Mouse (Mus musculus) splenic B cell, adult 2 months (primary cell): ENCODE data around the gene Agpat3.

Experiments
- DNase-seq: peaks from one replicate; pipeline ENCODE4 v3.0.0-alpha.2; 2011; ENCODE audit warnings: low read depth, low spot score
- H3K27me3 ChIP-seq: 2 replicates; pipeline ENCODE4 v1.6.1; 2012; ENCODE audit warnings: mild to moderate bottlenecking, low read length, moderate library complexity, mixed read lengths; ENCODE audit not compliant: control insufficient read depth, poor library complexity, insufficient read depth, severe bottlenecking
- H3K36me3 ChIP-seq: 2 replicates; pipeline ENCODE4 v1.6.1; 2012; ENCODE audit warnings: mild to moderate bottlenecking, low read length, moderate library complexity, mixed read lengths; ENCODE audit not compliant: control insufficient read depth, poor library complexity, insufficient read depth, severe bottlenecking

Agpat3 gene

GRCm38 (mm10) chr10:78351564-78351886 is 764 bp downstream of the Agpat3 start:
- no peak for DNase-seq
- H3K36me3 ChIP-seq = no peaks in the 10 kb centered on the region
- no peaks in the 10 kb centered on the region; the same call in 1 of the 2 replicates for H3K27me3 ChIP-seq

- Histone ChIP-seq H3K36me3 (no peaks in the 10 kb centered on the region), H3K27me3 (no peaks in the 10 kb centered on the region; the same call in 1 of the 2 replicates)
- DNase-seq = no peak
These were observed 1.3 kb downstream of the Agpat3 start for GRCm38 (mm10) chr10:78350796-78351556.

GRCm38 (mm10) chr10:78349464-78350165 is 2.7 kb downstream of the Agpat3 start:
- H3K27me3 ChIP-seq = no peaks in the 10 kb centered on the region; the same call in 1 of the 2 replicates
- no peak for DNase-seq
- no peaks in the 10 kb centered on the region for H3K36me3 ChIP-seq

DNA sequence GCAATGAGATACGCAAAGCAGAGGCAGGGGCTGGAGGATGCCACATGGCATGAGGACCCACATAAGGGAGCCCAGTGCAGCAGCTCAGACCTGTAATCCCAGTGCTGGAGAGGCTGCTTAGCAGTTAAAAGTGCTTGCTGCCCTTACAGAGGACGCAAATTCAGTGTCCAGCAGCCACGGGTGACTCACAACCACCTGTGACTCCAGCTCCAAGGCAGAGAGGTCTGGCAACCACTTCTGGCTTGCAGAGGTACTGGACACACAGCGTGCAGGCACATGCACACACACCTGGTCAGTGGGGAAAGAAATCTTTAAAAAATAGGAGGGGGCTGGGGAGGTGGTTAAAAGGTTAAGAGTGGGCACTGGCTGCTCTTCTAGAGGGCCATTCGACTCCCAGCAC is 4.1 kb downstream of the Agpat3 start:
- no peaks in the 10 kb centered on the region for H3K36me3 ChIP-seq
- DNase-seq = no peak
- H3K27me3 ChIP-seq = no peaks in the 10 kb centered on the region; the same call in 1 of the 2 replicates

GRCm38 (mm10) chr10:78347486-78347885 is 4.8 kb downstream of the Agpat3 start:
- Histone ChIP-seq H3K27me3 (no peaks in the 10 kb centered on the region; the same call in 1 of the 2 replicates), H3K36me3 (no peaks in the 10 kb centered on the region)
- no peak for DNase-seq

- Histone ChIP-seq H3K27me3 (no peaks in the 10 kb centered on the region), H3K36me3 (no peaks in the 10 kb centered on the region)
- no peak for DNase-seq
These were observed 6.8 kb downstream of the Agpat3 start for GRCm38 (mm10) chr10:78345466-78345865.

DNA sequence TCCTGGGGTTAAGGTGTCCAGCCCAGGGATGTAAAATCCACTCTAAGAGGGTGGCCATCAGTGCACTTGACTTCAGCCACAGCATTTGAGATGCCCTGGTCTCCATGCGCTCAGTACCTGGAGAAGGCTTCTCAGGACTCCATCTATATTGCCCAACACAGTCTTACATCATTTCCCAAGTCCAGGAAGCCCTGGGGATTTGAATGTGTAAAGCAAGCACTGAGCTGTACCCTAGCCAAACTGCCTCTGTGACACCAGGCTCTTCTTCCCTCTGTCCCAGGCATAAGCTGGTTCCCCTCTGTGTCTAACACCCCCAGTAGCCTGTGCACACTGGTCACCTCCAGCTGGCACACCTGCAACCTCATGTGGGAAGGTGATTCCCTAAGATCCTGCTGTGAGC is 10.2 kb downstream of the Agpat3 start:
- DNase-seq = no peak
- H3K27me3 ChIP-seq = no peaks in the 10 kb centered on the region
- H3K36me3 ChIP-seq = no peaks in the 10 kb centered on the region

GRCm38 (mm10) chr10:78338180-78338579 is 14.1 kb downstream of the Agpat3 start:
- DNase-seq = no peak
- H3K36me3 ChIP-seq = no peaks in the 10 kb centered on the region
- H3K27me3 ChIP-seq = no peaks in the 10 kb centered on the region

DNA sequence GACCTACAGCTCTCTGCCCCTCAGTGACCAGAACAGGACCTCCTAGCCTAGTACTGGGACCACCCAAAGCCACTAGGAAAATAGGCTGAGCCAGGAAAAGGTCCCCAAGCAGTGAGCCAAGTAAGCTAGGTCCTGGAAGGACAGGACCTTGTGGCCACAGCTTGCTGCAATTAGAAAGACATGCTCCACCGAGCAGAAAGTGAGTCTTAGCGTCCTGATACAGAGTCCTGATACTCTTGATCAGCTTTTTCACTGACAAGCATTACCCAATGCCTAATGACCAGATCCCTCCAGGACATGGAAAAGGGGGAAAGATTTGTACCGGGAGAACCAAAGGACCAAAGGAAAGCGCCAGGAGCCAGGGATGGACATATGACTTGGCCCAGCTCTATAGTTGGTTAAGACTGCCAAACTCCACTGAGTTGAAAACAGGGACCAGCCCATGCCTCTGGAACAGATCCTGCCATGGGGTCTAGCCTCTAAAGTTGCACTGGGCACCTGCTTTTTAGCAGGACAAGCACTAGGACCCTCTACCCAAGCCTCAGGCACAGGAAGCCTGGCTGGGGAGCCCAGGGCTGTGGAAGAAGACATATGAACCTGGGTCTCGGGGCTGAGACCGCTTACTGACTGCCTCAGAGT is 17.2 kb downstream of the Agpat3 start:
- Histone ChIP-seq H3K36me3 (no peaks in the 10 kb centered on the region), H3K27me3 (no peaks in the 10 kb centered on the region)
- DNase-seq = no peak

DNA sequence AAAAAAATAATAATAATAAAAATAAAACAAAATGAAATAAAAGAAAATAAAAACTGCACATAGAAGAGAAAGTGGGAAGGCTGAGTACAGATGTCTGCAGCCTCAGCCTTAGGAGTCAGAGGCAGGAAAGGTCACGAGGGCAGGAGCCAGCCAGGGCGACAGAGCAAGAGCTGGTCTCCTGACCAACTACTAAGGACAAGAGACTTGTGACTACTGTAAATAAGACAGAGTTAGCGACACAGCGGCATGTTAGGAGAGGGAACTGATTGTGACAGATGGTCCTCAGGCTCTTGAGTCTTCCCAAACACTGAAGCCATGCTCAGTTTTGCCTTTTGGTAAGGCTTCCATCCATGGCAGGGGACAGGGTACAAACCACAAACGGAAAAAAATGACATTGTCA is 20.7 kb downstream of the Agpat3 start:
- Histone ChIP-seq H3K27me3 (no peaks in the 10 kb centered on the region), H3K36me3 (no peaks in the 10 kb centered on the region)
- DNase-seq = no peak

DNA sequence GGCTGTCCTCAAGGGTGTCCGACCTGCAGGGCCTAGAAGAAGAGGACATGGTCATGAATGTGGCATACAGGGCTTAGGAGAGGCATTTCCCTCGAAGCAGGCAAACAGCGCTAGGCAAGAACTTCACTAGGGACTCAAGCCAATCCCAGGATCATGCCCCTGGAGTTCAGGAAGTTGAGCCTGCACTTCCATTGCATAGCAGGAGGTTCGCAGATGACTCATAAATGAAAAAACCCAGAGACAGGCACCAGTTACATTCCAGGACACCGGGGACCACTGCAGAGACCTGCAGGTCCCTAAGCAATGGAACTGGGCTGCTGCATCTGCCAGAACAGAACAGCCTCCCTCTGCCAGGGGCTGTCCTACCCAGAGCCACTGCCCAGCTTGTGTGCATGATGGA is 23.0 kb downstream of the Agpat3 start:
- Histone ChIP-seq H3K27me3 (no peaks in the 10 kb centered on the region), H3K36me3 (no peaks in the 10 kb centered on the region)
- DNase-seq = no peak

DNA sequence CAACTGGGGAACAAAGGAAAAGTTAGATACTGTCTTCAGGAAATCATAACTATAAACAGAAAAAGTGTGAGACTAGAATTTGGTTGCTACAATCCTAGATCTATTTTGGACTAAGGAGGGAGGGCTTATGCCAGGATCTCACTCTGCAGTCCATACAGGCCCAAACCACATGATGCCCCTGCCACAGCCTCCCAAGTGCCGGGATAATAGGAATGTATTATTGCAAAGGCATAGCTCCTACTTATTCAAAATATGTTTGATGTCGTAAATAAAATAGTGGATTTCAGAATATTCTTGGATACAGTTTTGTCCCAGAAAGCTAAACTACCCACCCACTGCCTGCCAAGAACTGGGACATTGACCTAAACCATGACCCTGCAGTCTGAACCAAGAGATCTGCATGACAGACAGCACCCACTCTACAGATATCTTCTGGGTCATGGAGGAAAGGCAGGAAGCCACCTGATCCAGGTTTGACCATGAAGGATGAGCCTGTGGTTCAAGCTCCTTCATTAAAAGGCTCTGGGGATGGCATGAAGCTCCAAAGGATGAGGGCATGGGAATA is 24.2 kb downstream of the Agpat3 start:
- no peaks in the 10 kb centered on the region for H3K36me3 ChIP-seq
- H3K27me3 ChIP-seq = no peaks in the 10 kb centered on the region
- no peak for DNase-seq

GRCm38 (mm10) chr10:78325916-78326647 is 26.2 kb downstream of the Agpat3 start:
- DNase-seq = no peak
- H3K27me3 ChIP-seq = no peaks in the 10 kb centered on the region

DNA sequence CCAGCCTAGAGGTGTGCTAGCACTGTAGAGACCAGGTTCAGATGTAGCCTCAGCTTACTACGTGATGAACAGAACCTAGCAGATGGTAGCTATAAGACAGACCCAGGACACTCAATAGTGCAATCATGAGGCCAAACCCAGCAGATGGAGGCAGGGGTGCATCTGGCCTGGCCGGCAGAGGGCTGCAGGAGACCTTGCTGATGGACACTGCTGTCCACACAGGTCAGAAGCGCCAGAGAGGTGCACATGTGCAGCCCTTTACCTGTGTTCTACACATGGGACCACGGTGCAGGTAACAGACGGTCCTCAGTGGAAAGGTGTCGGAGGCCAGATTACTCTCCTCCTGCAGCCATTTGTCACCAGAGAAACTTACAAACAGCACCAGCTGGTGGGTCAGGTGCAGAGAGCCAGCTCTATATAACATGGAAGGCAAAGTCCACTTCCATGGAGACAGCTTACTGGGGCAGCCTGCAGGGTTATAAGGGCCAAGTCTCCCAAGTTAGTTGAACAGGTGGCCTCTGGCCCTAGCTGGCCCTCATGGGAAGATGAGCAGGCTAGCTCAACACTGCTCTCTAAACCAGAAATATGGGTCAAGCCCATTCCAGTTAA is 27.6 kb downstream of the Agpat3 start:
- H3K27me3 ChIP-seq = no peaks in the 10 kb centered on the region
- no peaks in the 10 kb centered on the region for H3K36me3 ChIP-seq
- DNase-seq = no peak

More at GRCm38 (mm10) chr10:78325916-78326647, 26.2 kb downstream of the Agpat3 start:
- H3K36me3 ChIP-seq = no peaks in the 10 kb centered on the region
